Mouse (Mus musculus) heart, postnatal 0 days (tissue): ENCODE results near the gene Nxnl1. TPM values are rescaled to one million over a fixed set of nuclear protein-coding genes. Genes with fewer than 3 reads are reported as not detected.
"Not testable (repeated sequence)": the region's sequence is repeated elsewhere in the genome, so short reads cannot be mapped to it uniquely, and the experiment has no call there.

ENCODE experiments used
- ATAC-seq: fragments of 200-750 bp; cut with Nextera tagmentation; 2 replicates; pipeline ENCODE4 v1.8.0; 2017; ENCODE audit warnings: low read depth, moderate number of reproducible peaks, moderate library complexity; ENCODE audit not compliant: insufficient read depth
- DNase-seq: peaks from one replicate; pipeline ENCODE4 v3.0.0-alpha.2; 2016; ENCODE audit warnings: low spot score
- H3K27ac ChIP-seq: fragments of 300-500 bp; sonication (generic); 2 replicates; pipeline ENCODE4 v1.5.1; 2014; ENCODE audit warnings: low read depth, mild to moderate bottlenecking
- H3K27me3 ChIP-seq: fragments of 300-500 bp; sonication (generic); 2 replicates; pipeline ENCODE4 v1.6.1; 2014; ENCODE audit warnings: low read length, mixed read lengths; ENCODE audit not compliant: control insufficient read depth, insufficient read depth
- H3K36me3 ChIP-seq: fragments of 300-500 bp; sonication (generic); replicated peaks from 2 replicates; pipeline ENCODE4 v1.6.1; 2014; ENCODE audit warnings: low read length, mixed read lengths; ENCODE audit not compliant: control insufficient read depth, insufficient read depth
- H3K4me1 ChIP-seq: fragments of 300-500 bp; sonication (generic); 2 replicates; pipeline ENCODE4 v1.6.1; 2014; ENCODE audit warnings: antibody characterized with exemption; ENCODE audit not compliant: control insufficient read depth, insufficient read depth
- H3K4me2 ChIP-seq: fragments of 300-500 bp; sonication (generic); 2 replicates; pipeline ENCODE4 v1.6.1; 2014; ENCODE audit warnings: low read depth, mild to moderate bottlenecking, low read length, moderate library complexity
- H3K4me3 ChIP-seq: fragments of 300-500 bp; sonication (generic); 2 replicates; pipeline ENCODE4 v1.5.1; 2014; ENCODE audit warnings: low read depth, low read length
- H3K9ac ChIP-seq: fragments of 300-500 bp; sonication (generic); replicated peaks from 2 replicates; pipeline ENCODE4 v1.6.1; 2014; ENCODE audit warnings: low read depth, low read length, mixed read lengths
- H3K9me3 ChIP-seq: fragments of 300-500 bp; sonication (generic); replicated peaks from 2 replicates; pipeline ENCODE4 v1.6.1; 2016; ENCODE audit warnings: low read length; ENCODE audit not compliant: control insufficient read depth
- CTCF ChIP-seq: IDR thresholded peaks from 2 replicates; pipeline ENCODE4 v1.5.1; 2016; ENCODE audit warnings: antibody characterized with exemption, control low read depth, low read depth
- EP300 ChIP-seq: IDR thresholded peaks from 2 replicates; pipeline ENCODE4 v1.6.1; 2016; ENCODE audit warnings: antibody characterized with exemption, low read depth
- WGBS: fragments of 180-500 bp; shearing (Covaris S2); extraction: QIAGEN DNeasy Blood & Tissue Kit; methylation state at CpG from one replicate; pipeline ENCODE4 v1.1.7; 2014; 5-methylcytosine and 5-hydroxymethylcytosine counted together
- polyA plus RNA-seq: library from polyadenylated mRNA; unstranded; fragments of >200 nt; fragmentation: Nextera tagmentation; extraction: Ambion mirVana; gene quantifications from 2 replicates; pipeline ENCODE4 v1.2.1, GENCODE M21; 2015
- total RNA-seq: library from RNA; depleted of rRNA; stranded (reverse); fragments of >200 nt; gene quantifications from 2 replicates; pipeline ENCODE4 v1.2.3, GENCODE M21; 2014; ENCODE audit warnings: low replicate concordance

The Nxnl1 gene
- total and polyA plus RNA-seq, 2 experiments from 2014 or later: 0.12 TPM; not detected in 1

GRCm38 (mm10) chr8:71527162-71527870 lies 39.1 kb downstream of the Nxnl1 start:
- DNase-seq: peak; percentile 54
- peaks cover 19% of the 10 kb centered on the region for H3K4me1 ChIP-seq
- ATAC-seq: peak; percentile 31; the same call in 1 of the 2 replicates
- WGBS: 34% methylated on average over 3 of the region's 3 CpGs
- H3K4me2 ChIP-seq: no peak overlapping the region
- H3K9me3 ChIP-seq: no peaks in the 10 kb centered on the region
- H3K9ac ChIP-seq: no peak overlapping the region
- H3K27me3 ChIP-seq: peaks cover 8% of the 10 kb centered on the region
- H3K36me3 ChIP-seq: no peaks in the 10 kb centered on the region
- H3K4me3 ChIP-seq: no peak overlapping the region
- peak overlapping the region; percentile 96 for H3K27ac ChIP-seq
- TF ChIP-seq EP300 (no peak), CTCF (no peak)

GRCm38 (mm10) chr8:71526272-71526671 lies 40.1 kb downstream of the Nxnl1 start:
- WGBS: 22% methylated on average over 6 of the region's 6 CpGs
- Histone ChIP-seq H3K4me3 (no peak overlapping the region), H3K9me3 (no peaks in the 10 kb centered on the region), H3K27me3 (peaks cover 8% of the 10 kb centered on the region), H3K9ac (no peak overlapping the region), H3K4me2 (no peak overlapping the region), H3K4me1 (peaks cover 22% of the 10 kb centered on the region), H3K27ac (peak overlapping the region; percentile 96), H3K36me3 (no peaks in the 10 kb centered on the region)
- ATAC-seq: peak; percentile 14; the same call in 1 of the 2 replicates
- TF ChIP-seq CTCF (no peak), EP300 (no peak)
- DNase-seq: peak; percentile 66

- no peak within 1 kb of the TSS for H3K4me3 ChIP-seq
- peak within 1 kb of the TSS; percentile 35 for H3K4me2 ChIP-seq
- ATAC-seq (no peak), DNase-seq (no peak)
- WGBS: 24% methylated on average over 46 of the region's 46 CpGs
- H3K27me3 ChIP-seq: peaks cover 14% of the 10 kb centered on the region
- H3K9ac ChIP-seq: peak within 1 kb of the TSS; percentile 18; the same call in 1 of the 2 replicates
- no peaks in the 10 kb centered on the region for H3K36me3 ChIP-seq
- peak within 1 kb of the TSS; percentile 96 for H3K27ac ChIP-seq
- no peaks in the 10 kb centered on the region for H3K9me3 ChIP-seq
- TF ChIP-seq CTCF: no peak
- TF ChIP-seq EP300: no peak
- peaks cover 23% of the 10 kb centered on the region for H3K4me1 ChIP-seq
Measured at GRCm38 (mm10) chr8:71525226-71526050, 41.0 kb downstream of the Nxnl1 start, which contains the start of gene Ccdc194. Gene Ccdc194, minus strand, starts transcription at chr8:71525711.

- Histone ChIP-seq H3K27ac (no peak overlapping the region), H3K9me3 (no peaks in the 10 kb centered on the region), H3K9ac (no peak overlapping the region), H3K4me2 (no peak overlapping the region), H3K4me1 (peaks cover 5% of the 10 kb centered on the region), H3K4me3 (no peak overlapping the region), H3K27me3 (peaks cover 17% of the 10 kb centered on the region), H3K36me3 (no peaks in the 10 kb centered on the region)
- 3% methylated on average over 17 of the region's 17 CpGs for WGBS
- TF ChIP-seq EP300 (no peak), CTCF (peak; percentile 97)
- DNase-seq: peak; percentile 96
- peak; percentile 91 for ATAC-seq
Measured at GRCm38 (mm10) chr8:71521634-71522033, 44.8 kb downstream of the Nxnl1 start.

- not testable (repeated sequence) for H3K4me3 ChIP-seq, H3K9me3 ChIP-seq, H3K36me3 ChIP-seq, H3K9ac ChIP-seq, H3K4me1 ChIP-seq, H3K27ac ChIP-seq, H3K27me3 ChIP-seq, H3K4me2 ChIP-seq
- DNase-seq (peak; percentile 80), ATAC-seq (0 out of 2 replicates have a peak, but pooled peaks have one; percentile 24)
- peak; percentile 68 for TF ChIP-seq CTCF
- 29% methylated on average over 9 of the region's 10 CpGs for WGBS
Measured at GRCm38 (mm10) chr8:71519037-71519825, 47.2 kb downstream of the Nxnl1 start.
